Mouse (Mus musculus) induced T-regulatory cell, adult 2 months (primary cell): ENCODE data around the gene Pum2.
"Not testable (repeated sequence)": the region's sequence is repeated elsewhere in the genome, so short reads cannot be mapped to it uniquely, and the experiment has no call there.

ENCODE experiments used
- DNase-seq: peaks from one replicate; pipeline ENCODE4 v3.0.0-alpha.2; 2012; ENCODE audit warnings: low read depth

Gene Pum2

DNA sequence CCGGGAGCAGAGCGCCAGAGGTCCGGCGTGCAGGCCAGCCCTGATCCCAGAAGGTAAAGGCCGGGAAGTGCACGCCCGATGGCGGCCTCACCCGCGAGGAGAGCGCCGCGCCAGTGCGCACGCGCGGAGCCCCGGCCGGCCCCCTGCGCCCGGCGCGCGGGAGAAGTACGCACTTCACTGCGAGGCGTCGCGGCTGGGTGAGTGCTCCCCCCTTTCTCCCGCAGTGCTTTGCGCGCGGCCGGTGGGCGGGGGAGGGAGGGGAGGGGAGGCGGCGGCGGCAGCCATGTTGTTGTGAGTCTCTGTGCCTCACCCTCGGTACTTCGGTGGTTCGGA is at the start of gene Pum2:
TSS of gene Pum2 (plus strand) at position 161 of the 333 bp plus-strand sequence.
- DNase-seq, result peak; percentile 96

DNA sequence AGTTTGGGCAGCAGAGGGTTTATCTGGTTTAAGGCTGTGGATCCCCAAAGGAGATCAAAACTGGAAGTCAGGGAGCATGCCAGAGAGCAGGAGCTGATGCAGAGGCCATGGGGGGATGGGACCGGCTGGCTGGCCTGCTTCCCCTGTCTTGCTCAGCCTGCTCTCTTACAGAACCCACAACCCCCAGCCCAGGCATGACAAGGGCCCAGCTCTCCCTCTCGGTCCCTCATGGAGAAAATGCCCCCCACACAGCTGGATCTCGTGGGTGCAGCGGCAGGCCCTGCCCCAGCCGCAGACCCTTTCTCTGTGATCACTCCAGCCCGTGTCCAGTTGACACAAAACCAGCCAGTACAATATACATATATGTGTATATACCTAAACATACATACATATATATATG is 44.4 kb upstream of the Pum2 start:
- no peak for DNase-seq

DNA sequence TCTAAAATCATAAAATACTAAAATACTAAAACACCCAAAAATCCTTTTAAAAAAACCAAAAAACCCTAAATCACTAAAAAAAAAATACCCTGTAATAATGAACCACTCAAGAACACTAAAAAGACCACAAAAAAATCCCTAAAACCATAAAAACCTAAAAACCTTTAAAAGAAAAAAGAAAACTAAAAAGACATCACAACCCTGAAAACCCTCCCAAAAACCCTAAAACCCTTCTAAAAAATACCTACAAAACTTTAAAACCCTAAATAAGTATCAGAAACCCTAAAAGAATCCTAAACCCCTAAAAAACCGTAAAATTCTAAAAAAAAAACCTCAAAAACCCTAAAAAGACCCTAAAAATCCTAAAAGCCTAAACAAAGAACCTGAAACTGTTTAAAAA is 42.2 kb upstream of the Pum2 start:
- DNase-seq, result no peak

DNA sequence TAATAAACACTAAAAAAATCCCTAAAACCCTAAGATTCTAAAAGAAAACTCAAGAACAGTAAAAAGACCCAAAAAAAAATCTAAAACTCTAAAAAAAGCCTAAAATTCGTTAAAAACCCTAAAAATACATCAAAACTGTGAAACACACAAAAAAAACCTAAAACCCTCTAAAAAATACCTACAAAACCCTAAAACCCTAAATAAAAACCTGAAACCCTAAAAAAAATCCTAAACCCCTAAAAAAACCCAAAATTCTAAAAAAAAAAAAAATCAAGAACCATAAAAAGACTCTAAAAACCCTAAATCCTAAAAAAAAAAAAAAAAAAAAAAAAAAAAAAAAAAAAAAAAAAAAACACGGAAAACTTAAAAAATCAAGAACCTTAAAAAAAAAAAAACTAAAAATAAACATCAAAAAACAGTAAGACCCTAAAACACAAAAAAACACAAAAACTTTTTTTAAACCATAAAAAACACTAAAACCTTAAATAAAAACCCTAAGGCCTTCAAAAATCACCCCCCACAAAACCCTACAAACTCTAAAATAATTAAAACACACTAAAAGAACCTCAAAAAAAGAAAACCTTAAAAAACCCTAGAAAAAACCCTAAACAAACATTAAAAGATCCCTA is 41.1 kb upstream of the Pum2 start:
- DNase-seq, result peak; percentile 36

DNA sequence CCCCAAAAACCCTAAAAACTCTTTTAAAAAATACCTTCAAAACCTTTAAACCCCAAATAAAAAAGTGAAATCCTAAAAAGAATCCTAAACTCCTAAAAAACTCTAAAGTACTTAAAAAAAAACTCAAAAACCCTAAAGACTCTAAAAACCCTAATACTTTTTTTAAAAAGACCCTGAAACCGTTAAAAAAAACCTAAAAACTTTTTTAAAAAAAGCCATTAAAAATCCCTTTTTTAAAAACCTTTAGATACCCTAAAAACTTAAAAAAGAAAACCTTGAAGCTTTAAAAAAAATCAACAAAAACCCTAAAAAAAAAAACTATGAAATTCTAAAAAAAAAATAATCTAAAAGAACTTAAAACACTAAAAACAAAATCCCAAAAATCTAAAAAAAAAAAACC is 39.6 kb upstream of the Pum2 start:
- DNase-seq, result peak; percentile 14

DNA sequence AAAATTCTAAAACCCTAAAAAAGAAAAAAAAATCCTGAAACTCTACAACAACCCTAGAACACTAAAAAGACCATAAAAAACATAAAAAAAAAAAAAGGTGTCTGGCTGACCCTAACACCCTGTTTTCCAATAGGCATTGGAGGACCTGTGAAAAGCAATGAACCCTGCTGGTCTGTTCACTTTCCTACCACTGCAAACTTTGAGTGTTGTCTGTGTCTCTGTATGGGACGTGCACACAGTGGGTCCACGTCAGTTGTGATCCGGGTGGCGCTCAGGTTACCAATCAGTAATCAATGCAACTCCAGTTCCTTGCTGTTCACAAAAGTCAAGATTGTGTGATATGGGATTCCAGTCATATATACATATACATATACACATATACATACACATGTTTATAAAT is 38.4 kb upstream of the Pum2 start:
- DNase-seq, result peak; percentile 34

DNA sequence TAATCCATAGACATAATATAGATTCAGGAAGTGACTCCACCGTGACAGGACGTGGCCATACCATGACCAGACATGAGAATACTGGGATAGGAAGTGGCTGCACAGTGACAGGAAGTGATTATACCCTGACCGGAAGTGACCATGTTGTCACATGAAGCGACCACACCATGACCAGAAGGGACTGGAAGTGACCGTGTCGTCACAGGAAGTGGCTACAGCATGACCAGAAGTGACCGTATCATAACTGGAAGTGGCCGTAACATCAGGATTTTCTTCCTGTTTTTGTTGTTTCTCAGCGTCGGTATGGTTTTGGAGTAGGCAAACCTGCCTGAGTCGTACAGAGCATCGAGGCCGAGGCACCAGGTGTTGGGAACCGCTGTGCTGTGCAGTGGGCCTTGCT is 37.0 kb upstream of the Pum2 start:
- peak; percentile 29 for DNase-seq

DNA sequence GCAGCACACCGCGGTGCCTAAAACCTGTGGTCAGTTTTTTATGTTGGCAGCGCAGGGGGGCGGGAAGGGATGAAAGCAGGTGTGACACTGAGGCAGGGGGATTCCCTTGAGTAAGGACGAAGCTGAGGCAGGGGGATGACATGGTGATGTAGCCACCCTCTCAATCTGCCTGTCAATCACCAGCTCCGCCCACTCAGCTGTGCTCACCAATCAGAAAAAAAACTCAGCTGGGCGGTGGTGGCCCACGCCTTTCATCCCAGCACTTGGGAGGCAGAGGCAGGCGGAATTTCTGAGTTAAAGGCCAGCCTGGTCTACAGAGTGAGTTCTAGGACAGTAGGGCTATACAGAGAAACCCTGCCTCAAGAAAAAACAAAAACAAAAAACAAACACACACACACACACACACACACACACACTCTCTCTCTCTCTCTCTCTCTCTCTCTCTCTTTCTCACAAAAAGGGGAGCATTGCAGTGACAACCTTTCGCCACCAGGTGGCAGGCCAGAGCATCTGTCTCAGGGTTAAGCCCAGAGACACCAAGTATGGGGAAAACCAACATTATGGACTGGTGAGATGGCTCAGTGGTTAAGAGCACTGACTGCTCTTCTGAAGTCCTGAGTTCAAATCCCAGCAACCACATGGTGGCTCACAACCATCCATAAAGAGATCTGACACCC is 35.4 kb upstream of the Pum2 start:
- DNase-seq, result peak; percentile 96

DNA sequence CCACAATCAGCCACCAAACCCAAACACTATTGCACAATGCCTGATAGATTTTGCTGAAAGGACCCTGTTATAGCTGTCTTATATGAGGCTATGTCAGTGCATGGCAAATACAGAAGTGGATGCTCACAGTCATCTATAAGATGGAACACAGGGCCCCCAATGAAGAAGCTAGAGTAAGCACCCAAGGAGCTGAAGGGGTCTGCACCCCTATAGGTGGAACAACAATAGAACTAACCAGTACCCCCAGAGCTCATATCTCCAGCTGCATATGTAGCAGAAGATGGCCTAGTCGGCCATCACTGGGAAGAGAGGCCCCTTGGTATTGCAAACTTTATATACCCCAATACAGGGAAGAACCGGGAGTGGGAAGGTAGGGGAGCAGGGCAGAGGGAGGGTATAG is 33.7 kb upstream of the Pum2 start:
- peak; percentile 13 for DNase-seq

DNA sequence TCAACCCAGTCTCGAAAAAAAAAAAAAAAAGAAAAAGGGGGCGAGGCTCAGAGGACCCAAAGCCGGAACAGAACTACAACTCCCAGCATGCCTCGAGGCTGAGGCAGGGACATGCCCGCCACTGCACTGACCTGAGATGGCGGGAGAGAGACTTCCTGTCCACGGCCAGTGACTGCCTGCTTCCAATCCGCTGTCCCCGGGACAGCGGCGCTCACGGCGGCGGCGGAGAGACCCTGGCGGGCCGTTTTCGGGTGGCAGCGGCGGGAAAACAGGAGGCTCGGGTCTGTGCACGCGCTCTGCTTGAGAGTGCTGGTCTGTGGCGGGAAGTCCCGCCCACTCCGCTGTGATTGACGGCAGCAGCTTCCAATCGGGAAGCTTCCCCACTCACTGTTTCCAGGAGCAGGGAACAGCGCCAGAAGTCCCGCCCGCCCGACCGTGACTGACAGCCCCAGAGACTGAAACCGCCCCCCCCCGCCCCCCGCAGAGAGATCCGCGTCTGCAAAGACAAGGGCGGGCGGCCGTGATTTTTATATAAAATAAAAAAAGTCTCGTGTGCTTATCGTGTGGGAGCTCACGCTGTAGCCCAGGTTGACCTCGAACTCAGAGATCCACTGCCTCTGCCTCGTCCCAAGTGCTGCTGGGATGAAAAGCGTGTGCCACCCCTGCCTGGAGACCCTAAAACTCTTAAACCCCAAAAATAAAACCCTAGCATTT is 33.1 kb upstream of the Pum2 start:
- DNase-seq, result peak; percentile 97

DNA sequence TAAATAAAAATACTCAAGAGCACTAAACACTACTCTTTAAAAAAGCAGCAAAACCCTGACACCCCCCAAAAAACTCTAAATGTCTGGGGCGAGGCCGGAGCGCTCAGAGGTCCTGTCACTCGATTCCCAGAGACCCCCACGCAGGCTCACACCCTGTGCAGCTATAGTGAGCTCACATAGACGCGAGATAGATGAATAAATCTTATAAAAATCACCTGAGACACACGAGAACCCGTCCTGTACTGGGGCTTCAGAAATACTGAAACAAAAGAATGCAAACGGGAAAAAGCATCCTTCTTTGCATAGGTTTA is 32.6 kb upstream of the Pum2 start:
- DNase-seq, result no peak

DNA sequence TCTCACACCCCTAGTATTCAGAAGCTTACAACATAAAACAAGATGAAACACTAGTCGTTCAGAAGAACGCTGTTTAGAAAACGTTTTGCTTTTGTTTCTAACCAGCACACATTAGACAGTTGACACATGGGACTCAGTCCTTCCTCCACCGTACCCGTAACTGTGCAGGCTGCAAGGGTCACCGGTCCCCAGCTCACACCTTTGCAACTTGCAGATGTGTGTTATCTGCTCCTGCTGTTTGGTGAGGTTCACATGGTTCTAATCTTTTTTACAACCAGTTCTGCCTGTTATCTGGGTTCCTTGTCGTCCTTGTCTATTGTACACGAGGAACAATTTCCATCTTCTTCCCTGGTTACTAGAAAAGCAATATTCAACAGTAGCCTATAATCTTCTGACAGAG is 25.7 kb upstream of the Pum2 start:
- DNase-seq, result not testable (repeated sequence)

DNA sequence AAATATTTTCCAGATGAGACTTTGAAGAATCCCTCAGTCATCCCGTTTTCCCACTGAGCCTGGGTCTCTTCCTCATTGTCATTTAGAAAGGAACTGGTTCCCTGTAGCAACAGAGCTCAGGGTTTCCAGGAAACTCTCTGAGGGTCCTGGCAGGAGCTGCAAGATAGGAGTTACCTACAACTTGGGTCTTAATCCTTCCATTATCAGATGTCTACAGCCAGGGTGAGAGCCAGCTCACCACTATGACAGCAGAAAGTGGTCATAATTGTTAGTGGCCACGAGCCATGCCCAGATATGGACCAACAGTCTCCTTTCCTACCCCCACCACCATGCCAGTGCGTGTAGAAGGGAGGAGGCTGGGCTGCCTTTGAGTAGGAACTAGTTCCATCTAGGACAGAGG is 23.9 kb upstream of the Pum2 start:
- DNase-seq, result not testable (repeated sequence)

DNA sequence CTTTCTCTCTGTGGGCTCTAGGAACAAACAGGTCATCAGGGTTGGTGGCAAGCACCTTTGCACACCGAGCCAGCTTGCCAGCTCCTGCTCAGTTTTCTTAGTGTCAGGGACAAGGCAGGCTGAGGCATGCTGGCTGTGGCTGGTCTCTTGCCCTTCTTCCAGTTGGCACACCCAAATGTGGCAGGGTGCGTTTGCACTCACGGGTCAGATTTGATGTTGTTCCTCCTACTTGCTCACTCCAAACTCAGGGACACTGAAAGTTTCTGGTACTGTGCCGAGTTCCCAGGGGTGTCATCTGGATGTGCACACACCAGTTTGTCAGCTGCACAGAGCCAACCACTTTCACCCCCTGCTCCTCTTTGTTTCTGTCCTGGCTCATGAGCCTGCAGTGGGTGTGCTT is 17.3 kb upstream of the Pum2 start:
- no peak for DNase-seq

DNA sequence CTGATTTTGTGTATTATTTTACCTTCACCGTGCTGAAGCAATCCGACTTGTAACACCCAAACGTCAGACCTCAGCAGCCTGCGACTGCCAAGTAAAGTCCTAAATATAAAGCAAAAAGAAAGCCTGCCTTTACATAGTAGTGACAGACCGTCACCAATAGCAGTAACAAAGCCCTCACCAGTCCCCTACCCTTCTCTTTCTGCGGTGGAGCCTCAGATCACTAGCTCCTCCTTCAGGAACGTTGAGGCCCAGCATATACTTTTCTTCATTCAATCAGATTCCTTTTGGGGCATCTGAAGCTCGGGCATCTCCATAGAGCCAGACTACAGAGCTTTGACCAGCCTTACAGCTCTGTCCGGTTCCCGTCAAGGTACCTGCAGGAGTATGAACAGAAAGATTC is 16.8 kb upstream of the Pum2 start:
- no peak for DNase-seq

DNA sequence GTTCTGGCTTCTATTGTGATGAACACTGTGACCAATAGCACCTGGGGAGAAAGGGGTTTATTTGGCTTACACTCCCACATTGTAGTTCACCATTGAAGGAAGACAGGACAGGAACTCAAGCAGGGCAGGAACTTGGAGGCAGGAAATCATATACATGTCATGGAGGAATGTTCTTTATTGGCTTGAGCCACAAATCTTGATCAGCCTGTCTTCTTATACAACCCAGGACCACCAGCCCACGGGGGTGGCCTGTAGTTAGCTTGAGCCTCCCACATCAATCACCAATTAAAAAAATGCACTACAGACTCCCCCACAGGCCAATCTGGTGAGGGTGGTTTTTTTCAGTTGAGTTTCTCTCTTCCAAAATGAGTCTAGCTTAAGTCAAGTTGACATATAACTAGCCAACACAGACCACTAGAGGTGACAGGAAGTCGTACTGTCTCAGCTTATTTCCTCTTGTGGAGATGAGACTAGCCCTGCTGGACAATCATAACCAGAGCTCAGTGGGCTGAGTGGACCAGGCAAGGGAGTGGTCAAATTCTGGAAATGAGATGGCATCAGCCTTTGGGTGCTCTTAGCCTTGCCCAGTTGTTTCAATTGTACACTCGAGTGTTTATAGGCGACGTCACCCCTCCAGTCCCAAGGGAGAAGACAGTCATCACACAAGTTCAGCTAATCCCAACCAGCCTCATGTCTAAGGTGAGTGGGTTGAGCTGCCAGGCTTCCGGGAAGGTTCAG is 16.1 kb upstream of the Pum2 start:
- DNase-seq, result no peak

DNA sequence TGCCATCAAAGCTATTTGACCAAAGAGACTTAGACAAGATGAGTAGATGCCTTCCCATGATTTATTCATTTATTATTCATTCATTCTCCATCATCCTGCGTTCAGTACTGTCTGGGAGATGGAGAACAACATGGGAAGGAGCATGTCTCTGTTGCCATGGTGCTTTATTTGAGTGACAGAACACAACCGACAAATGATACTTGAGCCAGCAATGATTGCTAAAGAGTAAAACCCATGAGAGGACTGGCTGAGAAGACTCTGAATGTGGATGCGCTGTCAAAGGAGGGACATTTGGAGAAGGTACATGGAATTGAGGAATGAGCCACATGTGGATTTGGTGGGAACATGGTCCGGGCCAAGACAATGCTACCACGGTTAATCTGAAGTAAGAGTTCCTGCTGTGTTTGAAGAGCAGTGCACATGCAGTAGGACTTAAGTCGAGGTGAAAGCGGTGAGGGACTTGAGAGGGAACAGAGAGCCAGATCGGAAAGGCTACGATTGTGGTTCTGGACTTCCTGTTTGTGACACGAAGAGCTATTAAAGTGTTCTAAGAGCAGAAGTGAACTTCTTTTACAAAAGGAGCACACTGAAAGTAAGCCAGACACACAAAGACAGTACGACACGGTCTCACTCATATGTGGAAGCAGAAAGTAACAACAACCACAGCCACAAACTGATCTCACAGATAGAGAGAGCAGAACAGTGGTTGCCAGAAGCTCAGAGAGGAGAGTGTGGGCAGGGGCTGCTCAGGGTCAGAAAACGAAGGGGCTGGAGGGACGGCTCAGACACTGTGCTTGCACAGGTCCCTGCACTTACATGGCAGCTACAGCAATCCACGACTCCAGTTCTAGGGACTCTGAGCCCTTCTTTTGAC is 14.3 kb upstream of the Pum2 start:
- DNase-seq, result peak; percentile 60

DNA sequence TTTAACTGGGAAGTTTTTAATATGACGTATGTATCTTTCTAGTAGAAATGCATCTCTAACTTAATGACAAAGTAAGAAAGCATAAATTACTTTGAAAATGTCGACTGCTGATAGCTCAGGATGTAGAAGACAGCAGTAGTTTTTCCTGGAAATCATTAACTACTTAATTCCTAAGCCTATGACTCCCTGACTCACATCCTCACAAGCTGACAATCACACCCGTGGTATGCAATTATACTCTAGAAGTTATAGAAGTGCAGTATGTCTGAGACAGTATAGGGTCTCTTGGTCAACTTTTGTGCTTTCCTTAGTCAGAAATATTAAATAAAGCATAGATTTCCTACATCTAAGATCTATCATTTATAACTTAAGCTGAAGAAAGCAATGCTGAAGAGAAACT is 12.2 kb upstream of the Pum2 start:
- DNase-seq, result no peak

DNA sequence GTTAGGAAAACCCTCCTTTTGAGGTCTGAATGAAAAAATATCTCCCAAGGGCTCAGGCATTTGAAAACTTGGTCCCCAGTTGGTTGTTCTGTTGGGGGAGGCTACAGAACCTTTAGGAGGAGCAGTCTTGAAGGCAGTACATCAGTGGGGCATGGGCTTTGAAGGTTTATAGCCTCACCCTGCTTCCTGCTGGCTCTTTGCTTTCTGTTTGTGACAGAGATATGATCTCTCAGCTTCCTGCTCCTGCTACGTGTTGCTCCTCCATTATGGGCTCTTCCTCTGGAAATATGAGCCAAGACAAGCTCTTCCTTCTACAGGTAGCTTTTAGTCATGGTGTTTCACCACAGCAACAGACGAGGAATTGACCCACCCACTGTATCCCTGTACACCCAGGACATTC is 11.8 kb upstream of the Pum2 start:
- peak; percentile 66 for DNase-seq

DNA sequence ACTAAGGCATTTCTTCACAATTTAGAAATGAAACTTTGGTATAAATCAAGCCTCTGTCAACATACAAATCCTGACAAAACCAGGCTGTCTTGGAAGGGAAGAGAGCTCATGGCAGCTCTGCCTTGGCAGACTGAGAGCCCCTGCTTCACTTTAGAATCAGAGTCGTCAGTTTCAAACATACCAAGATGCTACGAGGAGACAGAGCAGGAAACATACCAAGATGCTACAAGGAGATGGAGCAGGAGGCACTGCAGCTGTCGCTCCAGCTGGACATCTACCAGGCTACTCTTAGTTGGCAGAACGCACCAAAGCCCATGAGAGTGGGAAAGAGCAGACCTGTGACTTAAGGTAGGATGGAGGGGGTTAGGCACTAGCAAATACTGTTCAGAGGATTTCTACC is 11.2 kb upstream of the Pum2 start:
- DNase-seq, result no peak

DNA sequence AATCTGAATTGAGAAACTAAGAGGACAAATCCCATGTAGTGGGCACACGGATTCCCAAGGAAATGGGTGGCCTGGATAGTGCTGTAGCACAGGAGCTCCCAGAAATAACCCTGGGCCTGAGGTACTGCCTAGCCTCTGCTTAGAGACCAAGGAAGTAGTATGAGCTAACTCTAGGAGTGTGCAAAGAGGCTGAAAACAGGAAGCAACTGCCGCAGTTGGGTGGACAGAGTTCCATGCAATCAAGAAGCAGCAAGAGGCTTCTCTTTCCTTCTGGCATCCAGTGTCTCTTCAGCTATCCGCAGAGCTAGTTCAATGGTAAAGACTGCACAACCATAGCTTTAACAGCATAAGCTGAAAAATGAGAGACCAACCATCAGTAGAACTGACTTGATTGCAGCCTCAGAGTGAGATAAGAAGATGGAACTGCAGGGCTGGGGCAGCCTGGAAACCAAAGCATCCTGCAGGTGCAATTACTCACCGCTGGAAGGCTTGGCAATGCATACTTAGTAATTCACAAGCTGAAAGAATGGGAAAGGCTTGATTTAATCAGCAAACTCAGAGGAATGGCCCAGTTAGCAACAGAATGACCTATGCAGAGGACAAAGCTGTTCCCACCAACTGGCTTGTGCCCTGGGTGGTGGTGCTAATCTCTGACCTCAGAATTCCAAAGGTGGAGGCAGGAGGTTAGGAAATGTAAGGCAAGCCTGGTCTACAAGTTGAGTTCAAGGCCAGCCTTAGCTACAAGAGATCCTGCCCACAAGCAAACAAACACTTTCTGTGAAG is 6.3 kb upstream of the Pum2 start:
- peak; percentile 32 for DNase-seq
